Mouse (Mus musculus): Measurements from ENCODE around the gene Oprl1. TPM values are rescaled to one million over a fixed set of nuclear protein-coding genes. Genes with fewer than 3 reads are reported as not detected.

Gene Oprl1
- total and polyA plus RNA-seq, 3 experiments: 0.14 to 0.25 TPM; not detected in 1

DNA sequence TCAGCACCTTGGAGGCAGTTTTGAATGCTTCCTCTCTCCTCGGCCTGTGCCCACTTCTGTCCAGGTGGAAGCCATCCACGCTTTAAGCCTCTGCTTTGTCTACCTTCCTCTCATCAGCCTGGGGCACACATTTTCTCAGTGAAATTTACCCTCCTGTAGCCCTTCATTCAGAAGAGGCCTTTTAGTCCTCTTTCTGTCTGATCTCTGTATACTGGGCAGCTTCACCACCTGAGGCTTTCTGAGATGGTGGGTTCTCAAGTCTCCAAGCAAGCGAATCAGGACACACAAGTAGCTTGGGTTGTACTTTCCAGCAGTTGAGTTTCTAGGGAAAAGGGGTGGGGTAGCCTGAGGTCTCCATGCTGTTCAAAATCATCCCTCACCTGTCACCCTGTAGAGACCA is 22.5 kb upstream of the Oprl1 start:
- Histone ChIP-seq H3K4me3 (replicated peaks in 1 of 3; ENCODE audit: low read depth in 2 of 3, low read length in 2 of 3, poor library complexity in 1 of 3) (peak overlapping the region; percentile 71 to 78 (median 72)), H3K27ac (ENCODE audit: insufficient read depth, low read depth) (no peak overlapping the region), H3K79me2 (replicated peaks; ENCODE audit: control insufficient read depth, extremely low read depth, insufficient read depth, poor library complexity, severe bottlenecking) (peaks cover 20% of the 10 kb centered on the region), H3K9me3 (replicated peaks; ENCODE audit: low read length) (no peaks in the 10 kb centered on the region), H3K36me3 (replicated peaks in 1 of 2; ENCODE audit: control insufficient read depth in 1 of 2, insufficient read depth in 1 of 2, low read length in 1 of 2) (peaks cover 28 to 44% of the 10 kb centered on the region in 2 experiments), H3K27me3 (replicated peaks) (no peaks in the 10 kb centered on the region), H3K9ac (ENCODE audit: insufficient read depth, low read depth) (0 out of 2 replicates have a peak overlapping the region, but pooled peaks have one; percentile 78), H3K4me2 (ENCODE audit: insufficient read depth, low read depth, poor library complexity, severe bottlenecking) (peak overlapping the region; percentile 90), H3K4me1 (ENCODE audit: control insufficient read depth in 1 of 2, insufficient read depth in 2 of 2) (peaks cover 28 to 59% of the 10 kb centered on the region in 2 experiments)
- dilution Hi-C loops (cut with MboI; ENCODE audit: extremely low pct_ligation_motif_present, extremely low pct_unique_long_range_greater_than_20kb, low sequenced_read_pairs): no loop called here
- TF ChIP-seq CHD1 (IDR thresholded peaks at IDR 0.05; ENCODE audit: low read depth, low read length) (no peak), BHLHE40 (IDR thresholded peaks at IDR 0.05; ENCODE audit: low read depth, low read length) (no peak), CHD2 (IDR thresholded peaks at IDR 0.05; ENCODE audit: low read length) (no peak), NELFE (IDR thresholded peaks at IDR 0.05; ENCODE audit: low read depth, low read length) (no peak), RAD21 (IDR thresholded peaks at IDR 0.05; ENCODE audit: low read depth, low read length) (no peak), MAX (IDR thresholded peaks at IDR 0.05; ENCODE audit: low read length) (no peak), RCOR1 (conservative IDR thresholded peaks at IDR 0.05; ENCODE audit: low read depth, low read length) (no peak), SIN3A (IDR thresholded peaks at IDR 0.05; ENCODE audit: low read length) (no peak), MYC (IDR thresholded peaks at IDR 0.05; ENCODE audit: low read depth, low read length) (no peak), CTCF (conservative IDR thresholded peaks at IDR 0.05 in 1 of 2, IDR thresholded peaks at IDR 0.05 in 1 of 2; ENCODE audit: low read depth in 2 of 2, low read length in 2 of 2) (no peak), ZMIZ1 (IDR thresholded peaks at IDR 0.05; ENCODE audit: low read depth, low read length) (no peak), E2F4 (IDR thresholded peaks at IDR 0.05; ENCODE audit: insufficient replicate concordance, low read depth, low read length) (no peak), ZC3H11A (IDR thresholded peaks at IDR 0.05; ENCODE audit: low read depth, low read length) (no peak), POLR2AphosphoS2 (IDR thresholded peaks at IDR 0.05; ENCODE audit: low read depth, low read length) (no peak), ZKSCAN1 (IDR thresholded peaks at IDR 0.05; ENCODE audit: borderline replicate concordance, low read depth, low read length) (no peak), UBTF (IDR thresholded peaks at IDR 0.05; ENCODE audit: low read depth, low read length) (no peak), MAZ (IDR thresholded peaks at IDR 0.05; ENCODE audit: low read depth, low read length) (no peak), ETS1 (conservative IDR thresholded peaks at IDR 0.05; ENCODE audit: low read depth, low read length) (no peak)
- in situ Hi-C loops (cut with MboI; ENCODE audit: low pct_ligation_motif_present, low pct_unique_long_range_greater_than_20kb, low sequenced_read_pairs): loop anchor here (10.0 kb wide), 2 partner anchors 78 to 288 kb away; no protein-coding TSS in a partner anchor
- DNase-seq (ENCODE audit: extremely low read depth): no peak

DNA sequence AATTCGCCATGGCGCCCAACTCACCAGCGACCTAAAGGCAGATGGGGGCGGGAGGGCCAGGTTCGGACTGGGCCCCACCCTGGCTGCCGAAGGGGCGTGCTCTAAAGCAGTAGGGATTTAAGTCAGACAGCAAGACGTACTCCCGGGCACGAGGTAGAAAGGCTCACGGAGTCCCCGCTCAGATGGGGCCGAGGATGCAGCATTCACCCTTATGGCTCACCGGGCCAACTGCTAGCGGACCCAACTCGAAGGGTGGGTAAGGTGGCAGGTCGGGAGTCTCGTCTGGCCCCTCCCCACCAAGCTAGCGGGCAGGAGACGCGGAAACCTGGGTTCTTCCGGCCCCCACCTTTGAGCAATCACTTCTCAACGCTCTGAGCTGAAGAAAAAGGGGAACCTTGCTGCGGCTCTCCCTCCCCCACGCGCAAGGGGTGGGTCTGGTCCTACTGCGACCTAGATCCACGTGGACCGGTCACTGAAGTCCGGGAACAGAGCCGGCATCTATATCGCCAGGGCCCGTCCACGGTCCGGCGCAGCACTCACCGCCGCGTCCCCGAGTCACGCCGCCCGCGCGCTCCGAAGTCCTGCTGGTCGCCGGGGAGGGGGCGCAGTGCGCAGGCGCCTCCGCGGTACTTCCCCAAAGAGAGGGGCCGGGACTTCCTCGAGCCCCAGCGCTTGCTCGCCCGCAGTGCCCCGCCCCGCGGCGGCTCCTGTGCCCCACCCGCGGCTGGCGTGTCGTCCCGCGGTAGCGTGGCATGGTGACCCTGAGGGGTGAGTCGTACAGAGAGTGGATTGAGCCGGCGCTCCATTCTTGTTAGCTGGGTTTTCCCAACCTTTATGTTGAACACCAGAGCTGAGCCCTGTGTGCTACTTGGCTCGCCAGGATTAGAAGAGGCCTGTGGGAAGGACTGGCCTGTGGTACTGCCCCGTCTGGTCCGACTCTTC is 21.2 kb upstream of the Oprl1 start, which contains the start of gene Rgs19:
Rgs19 (minus strand) TSS at position 639 of the 942 bp plus-strand sequence.
- H3K4me3 ChIP-seq (replicated peaks in 1 of 3; ENCODE audit: low read depth in 2 of 3, low read length in 2 of 3, poor library complexity in 1 of 3): peak within 1 kb of the TSS; percentile 71 to 78 (median 72)
- peak within 1 kb of the TSS; percentile 90 for H3K4me2 ChIP-seq (ENCODE audit: insufficient read depth, low read depth, poor library complexity, severe bottlenecking)
- H3K9ac ChIP-seq (ENCODE audit: insufficient read depth, low read depth): peak within 1 kb of the TSS; percentile 78
- H3K27ac ChIP-seq (ENCODE audit: insufficient read depth, low read depth): peak within 1 kb of the TSS; percentile 69
- H3K27me3 ChIP-seq (replicated peaks): no peaks in the 10 kb centered on the region
- no peaks in the 10 kb centered on the region for H3K9me3 ChIP-seq (replicated peaks; ENCODE audit: low read length)
- in situ Hi-C loops (cut with MboI; ENCODE audit: low pct_ligation_motif_present, low pct_unique_long_range_greater_than_20kb, low sequenced_read_pairs) (loop anchor here (10.0 kb wide), 2 partner anchors 79 to 289 kb away; no protein-coding TSS in a partner anchor), dilution Hi-C loops (cut with MboI; ENCODE audit: extremely low pct_ligation_motif_present, extremely low pct_unique_long_range_greater_than_20kb, low sequenced_read_pairs) (no loop called here)
- H3K4me1 ChIP-seq (ENCODE audit: control insufficient read depth in 1 of 2, insufficient read depth in 2 of 2): peaks cover 28 to 62% of the 10 kb centered on the region in 2 experiments
- DNase-seq (ENCODE audit: extremely low read depth): peak; percentile 84
- peaks cover 17 to 32% of the 10 kb centered on the region in 2 experiments for H3K36me3 ChIP-seq (replicated peaks in 1 of 2; ENCODE audit: control insufficient read depth in 1 of 2, insufficient read depth in 1 of 2, low read length in 1 of 2)
- H3K79me2 ChIP-seq (replicated peaks; ENCODE audit: control insufficient read depth, extremely low read depth, insufficient read depth, poor library complexity, severe bottlenecking): peaks cover 20% of the 10 kb centered on the region
- peak; percentile 92 for TF ChIP-seq MXI1 (IDR thresholded peaks at IDR 0.05; ENCODE audit: low read depth, low read length)
- no peak for TF ChIP-seq MAFK (IDR thresholded peaks at IDR 0.05; ENCODE audit: insufficient replicate concordance, low read length)
- TF ChIP-seq MEF2A (IDR thresholded peaks at IDR 0.05; ENCODE audit: borderline replicate concordance, low read depth, low read length): peak; percentile 10
- no peak for TF ChIP-seq CTCF (conservative IDR thresholded peaks at IDR 0.05 in 1 of 2, IDR thresholded peaks at IDR 0.05 in 1 of 2; ENCODE audit: low read depth in 2 of 2, low read length in 2 of 2)
- no peak for TF ChIP-seq E2F4 (IDR thresholded peaks at IDR 0.05; ENCODE audit: insufficient replicate concordance, low read depth, low read length)
- TF ChIP-seq BHLHE40 (IDR thresholded peaks at IDR 0.05; ENCODE audit: low read depth, low read length): peak; percentile 38
- TF ChIP-seq NRF1 (IDR thresholded peaks at IDR 0.05; ENCODE audit: low read depth, low read length): peak; percentile 92
- TF ChIP-seq UBTF (IDR thresholded peaks at IDR 0.05; ENCODE audit: low read depth, low read length): no peak
- TF ChIP-seq ZKSCAN1 (IDR thresholded peaks at IDR 0.05; ENCODE audit: borderline replicate concordance, low read depth, low read length): no peak
- peak; percentile 91 for TF ChIP-seq POLR2A (IDR thresholded peaks at IDR 0.05; ENCODE audit: low read depth, low read length)
- peak; percentile 41 for TF ChIP-seq HCFC1 (IDR thresholded peaks at IDR 0.05; ENCODE audit: low read depth, low read length)
- TF ChIP-seq TCF12 (IDR thresholded peaks at IDR 0.05; ENCODE audit: low read depth, low read length): peak; percentile 74
- TF ChIP-seq NELFE (IDR thresholded peaks at IDR 0.05; ENCODE audit: low read depth, low read length): peak; percentile 89
- peak; percentile 54; the same call in 1 of the 2 replicates for TF ChIP-seq POLR2AphosphoS2 (IDR thresholded peaks at IDR 0.05; ENCODE audit: low read depth, low read length)
- no peak for TF ChIP-seq SMC3 (IDR thresholded peaks at IDR 0.05; ENCODE audit: low read depth, low read length)
- TF ChIP-seq PAX5 (IDR thresholded peaks at IDR 0.05; ENCODE audit: low read length): no peak
- peak; percentile 66; the same call in 1 of the 2 replicates for TF ChIP-seq ELF1 (IDR thresholded peaks at IDR 0.05; ENCODE audit: low read depth, low read length)
- no peak for TF ChIP-seq GABPA (IDR thresholded peaks at IDR 0.05; ENCODE audit: insufficient replicate concordance, low read depth, low read length)

Data from CH12.LX (cell line).